ENCODE assay signal across 9 mouse cellular contexts in the genomic region with DNA sequence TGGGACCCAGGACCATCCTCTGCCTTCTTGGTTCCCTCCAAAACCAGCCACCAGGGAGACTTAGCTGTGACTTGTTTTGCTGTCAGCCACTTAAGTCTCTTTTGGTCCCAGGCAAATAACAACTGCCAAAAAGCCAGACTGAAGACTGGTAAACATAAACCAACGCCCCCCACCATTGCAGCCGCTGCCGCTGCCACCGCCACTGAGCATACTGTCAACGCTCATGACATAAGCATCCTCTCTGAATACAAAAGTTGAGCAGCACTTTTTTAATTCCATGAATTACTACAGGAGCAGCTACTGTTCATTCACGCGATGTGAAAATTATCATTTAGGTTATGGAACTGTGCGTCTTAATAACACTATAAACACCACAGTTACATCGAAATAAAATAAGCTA. TPM values are rescaled to one million over a fixed set of nuclear protein-coding genes. Genes with fewer than 3 reads are reported as not detected.
DNase-seq lines count a peak whose midpoint lies in the region; ATAC-seq and TF ChIP-seq lines count a peak whose summit lies in the region.
"Had no signal": no experiment of that assay in that cellular context is flagged by ENCODE, and none has a peak within 500 bp of the region (broad histone marks: within the 10 kb centered on the region; RNA-seq: fewer than 3 reads in every experiment).

No protein-coding gene starts in this region.

- no peak overlapping the region for H3K9ac ChIP-seq in liver, embryonic 14.5 days (replicated peaks)

- H3K4me1 ChIP-seq in cerebellum, adult 2 months (ENCODE audit: control insufficient read depth, insufficient read depth, low read length), result peaks cover 7% of the 10 kb centered on the region
- H3K4me1 ChIP-seq in spleen, adult 2 months (ENCODE audit: control insufficient read depth, insufficient read depth, insufficient read length), result peaks cover 2% of the 10 kb centered on the region
- peaks cover 0 to 2% of the 10 kb centered on the region in 2 experiments; a peak in 2 of 4 replicates for H3K4me1 ChIP-seq in liver, embryonic 14.5 days (replicated peaks; ENCODE audit: control insufficient read depth in 2 of 2, insufficient read depth in 2 of 2, low read length in 1 of 2)

- peak overlapping the region; percentile 56 for H3K4me2 ChIP-seq in liver, embryonic 14.5 days (ENCODE audit: low read depth)

- H3K4me3 ChIP-seq in cerebellum, adult 2 months (replicated peaks; ENCODE audit: insufficient read depth, low read depth, low read length), result peak overlapping the region; percentile 15
- H3K4me3 ChIP-seq in spleen, adult 2 months (ENCODE audit: extremely low read depth, insufficient read depth, insufficient read length), result peak overlapping the region; percentile 99; the same call in 1 of the 2 replicates
- H3K4me3 ChIP-seq in liver, embryonic 14.5 days (ENCODE audit: insufficient read depth in 1 of 2, low read depth in 2 of 2, low read length in 2 of 2), result peak overlapping the region in 1 of 2 experiments; percentile 65; a peak in 2 of 4 replicates

- H3K36me3 ChIP-seq in spleen, adult 2 months (ENCODE audit: control insufficient read depth, insufficient read depth, low read length), result no peaks in the 10 kb centered on the region
- no peaks in the 10 kb centered on the region for H3K36me3 ChIP-seq in liver, embryonic 14.5 days (replicated peaks; ENCODE audit: control insufficient read depth, insufficient read depth, low read depth)

- H3K27me3 ChIP-seq in cerebellum, adult 2 months (ENCODE audit: control insufficient read depth, insufficient read depth, low read length), result no peaks in the 10 kb centered on the region
- H3K27me3 ChIP-seq in spleen, adult 2 months (ENCODE audit: control insufficient read depth, insufficient read depth, low read length), result no peaks in the 10 kb centered on the region
- peaks cover 31% of the 10 kb centered on the region for H3K27me3 ChIP-seq in liver, embryonic 14.5 days (ENCODE audit: control insufficient read depth, insufficient read depth, low read length)

- no peak for TF ChIP-seq CTCF in cerebellum, adult 2 months (IDR thresholded peaks at IDR 0.05; ENCODE audit: borderline replicate concordance, insufficient read depth, low read depth, low read length)
- no peak for TF ChIP-seq CTCF in spleen, adult 2 months (IDR thresholded peaks at IDR 0.05; ENCODE audit: extremely low read depth, insufficient read depth, insufficient read length, insufficient replicate concordance)
- no peak for TF ChIP-seq CTCF in liver, embryonic 14.5 days (IDR thresholded peaks at IDR 0.05; ENCODE audit: low read depth)

- H3K27ac ChIP-seq in cerebellum, adult 2 months (ENCODE audit: insufficient read depth, low read length), result no peak overlapping the region
- H3K27ac ChIP-seq in spleen, adult 2 months (ENCODE audit: insufficient read depth, low read length), result no peak overlapping the region
- H3K27ac ChIP-seq in liver, embryonic 14.5 days, result no peak overlapping the region

- TF ChIP-seq POLR2A in cerebellum, adult 2 months (IDR thresholded peaks at IDR 0.05; ENCODE audit: borderline replicate concordance, insufficient read depth, low read length), result no peak
- TF ChIP-seq POLR2A in spleen, adult 2 months (IDR thresholded peaks at IDR 0.05; ENCODE audit: low read depth, low read length), result no peak

- no peak for DNase-seq in cerebellum, adult 2 months
- DNase-seq in cerebellum, postnatal 4 days (ENCODE audit: low spot score in 2 of 2), result no peak
- no peak for DNase-seq in spleen, adult 2 months (ENCODE audit: low read depth in 1 of 2, low spot score in 2 of 2)
- DNase-seq in spleen, postnatal 14 days (ENCODE audit: low spot score in 2 of 2), result no peak
- DNase-seq in liver, embryonic 14.5 days (ENCODE audit: low read depth in 3 of 3, low spot score in 3 of 3), result no peak
- DNase-seq in frontal cortex, adult 2 months (ENCODE audit: extremely low spot score in 1 of 2, low spot score in 1 of 2), result no peak
- DNase-seq: cerebellum, adult 18-20 months had no signal

- 37% methylated on average over 9 of the region's 9 CpGs for WGBS in cerebellum, adult 2 months
- 60% methylated on average over 9 of the region's 9 CpGs for WGBS in spleen, adult 2 months
- WGBS in liver, embryonic 14.5 days (ENCODE audit: insufficient replicate concordance), result 36% methylated on average over 9 of the region's 9 CpGs

- no peak for TF ChIP-seq EP300 in liver, embryonic 14.5 days (IDR thresholded peaks at IDR 0.05; ENCODE audit: low read depth)

- no peaks in the 10 kb centered on the region for H3K9me3 ChIP-seq in liver, embryonic 14.5 days (ENCODE audit: control insufficient read depth, low read length)

- ATAC-seq in liver, embryonic 14.5 days (ENCODE audit: insufficient read depth), result no peak
- ATAC-seq in megakaryocyte progenitor cell, adult 5-6 weeks (replicated peaks; ENCODE audit: poor library complexity), result no peak
- no peak for ATAC-seq in cerebellum, adult (ENCODE audit: insufficient number of reproducible peaks, low FRiP score, low TSS enrichment)

RNA-seq across cellular contexts. Expression of a gene that starts 1.6 kb away (rescaled TPM):
- 7.3 and 7.9 TPM in 2 replicates for polyA plus RNA-seq in cerebellum, adult 2 months (2012; rRNA removed)
- 14.4 and 29.0 TPM in 2 replicates for polyA plus RNA-seq in spleen, adult 2 months (2012; rRNA removed)
- polyA plus RNA-seq in liver, embryonic 14.5 days (2012; rRNA removed), result 4.5 and 5.3 TPM in 2 replicates
- 7.9 and 8.2 TPM in 2 replicates for polyA plus RNA-seq in liver, embryonic 14.5 days (2014; fragmentation: Nextera tagmentation; extraction: Ambion mirVana)
- 19.0 and 19.6 TPM in 2 replicates for polyA plus RNA-seq in frontal cortex, adult 2 months (2012; rRNA removed)
- total RNA-seq in megakaryocyte progenitor cell, adult 5-6 weeks (2015), result 1.7 and 3.7 TPM in 2 replicates
- total RNA-seq in megakaryocyte progenitor cell, adult 5-6 weeks (2017), result 1.5 and 1.7 TPM in 2 replicates
